Mouse (Mus musculus) cerebellum, adult 2 months (tissue): Measurements from ENCODE around the gene Cdkn2d.

Experiments
- CTCF ChIP-seq: fragments of 200-500 bp; IDR thresholded peaks from 2 replicates; pipeline ENCODE4 v1.5.1; 2011; ENCODE audit warnings: low read depth, mild to moderate bottlenecking, control low read depth, low read length, moderate library complexity, borderline replicate concordance; ENCODE audit not compliant: insufficient read depth
- POLR2A ChIP-seq: fragments of 200-500 bp; IDR thresholded peaks from 2 replicates; pipeline ENCODE4 v1.6.1; 2011; ENCODE audit warnings: low read length, control low read depth, borderline replicate concordance; ENCODE audit not compliant: insufficient read depth

- TF ChIP-seq POLR2A = no peak
- no peak for TF ChIP-seq CTCF
Measured at GRCm38 (mm10) chr9:21329041-21329440, 37.8 kb upstream of the Cdkn2d start.
